Mouse (Mus musculus) adrenal gland (tissue): ENCODE data around the gene Mab21l2.

Source experiments
- intact Hi-C: fragments of 180-260 bp; cut with DNase I; formaldehyde crosslinking; loops from one replicate; pipeline ENCODE4 v1.15.1; 2025

The Mab21l2 gene

DNA sequence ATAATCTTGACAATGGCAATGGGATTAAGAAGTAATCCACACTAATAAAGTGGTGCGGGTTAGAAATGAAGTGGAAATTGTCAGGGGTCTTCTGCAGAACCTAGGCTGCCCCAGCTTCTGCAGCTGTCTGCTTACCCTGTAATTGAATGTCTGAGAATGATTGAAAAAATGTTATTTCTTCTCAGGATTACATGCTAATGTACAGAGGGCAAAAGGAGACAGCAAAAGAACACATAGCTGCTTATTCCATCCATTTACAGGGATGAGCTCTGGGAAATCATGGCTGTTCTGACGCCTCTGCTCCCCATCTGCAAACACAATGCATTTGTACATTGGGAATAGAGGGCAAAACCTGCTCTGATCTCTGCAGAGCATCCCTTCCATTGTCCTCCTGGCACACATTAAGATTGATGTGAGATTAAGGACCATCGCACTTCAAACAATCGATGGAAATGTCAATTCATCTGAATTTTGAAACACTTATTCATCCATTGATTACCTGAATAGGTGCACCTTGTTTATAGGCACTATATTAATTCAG, 7.3 kb downstream of the Mab21l2 start:
- intact Hi-C loops = no loop called here

DNA sequence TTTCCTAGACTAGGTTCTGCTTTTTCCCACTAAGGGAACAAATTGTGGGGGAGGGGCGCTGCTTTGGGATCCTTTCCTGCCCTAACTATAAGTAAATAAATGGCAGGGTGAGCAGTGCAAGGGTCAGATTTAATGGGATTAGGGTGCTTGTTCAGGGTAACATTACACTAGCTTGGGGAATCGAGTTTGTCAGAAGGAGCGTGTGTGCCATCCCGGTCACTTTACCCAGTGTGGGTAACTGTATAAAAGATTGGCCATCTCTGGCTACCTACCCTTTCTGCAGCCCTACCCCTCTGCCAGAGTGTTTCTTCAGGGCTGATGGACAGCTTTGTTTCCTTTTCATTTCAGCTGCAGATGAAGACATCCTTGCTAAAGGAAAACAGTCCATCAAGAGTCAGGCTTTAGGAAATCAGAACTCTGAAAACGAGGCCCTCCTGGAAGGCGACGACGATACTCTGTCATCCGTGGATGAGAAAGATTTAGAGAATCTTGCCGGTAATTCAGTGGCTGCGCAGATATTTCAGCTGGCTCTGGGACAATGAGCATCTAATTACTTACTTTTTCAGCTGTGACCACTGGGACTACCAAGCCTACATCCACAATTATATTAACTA, 8.8 kb downstream of the Mab21l2 start:
- intact Hi-C loops = no loop called here

DNA sequence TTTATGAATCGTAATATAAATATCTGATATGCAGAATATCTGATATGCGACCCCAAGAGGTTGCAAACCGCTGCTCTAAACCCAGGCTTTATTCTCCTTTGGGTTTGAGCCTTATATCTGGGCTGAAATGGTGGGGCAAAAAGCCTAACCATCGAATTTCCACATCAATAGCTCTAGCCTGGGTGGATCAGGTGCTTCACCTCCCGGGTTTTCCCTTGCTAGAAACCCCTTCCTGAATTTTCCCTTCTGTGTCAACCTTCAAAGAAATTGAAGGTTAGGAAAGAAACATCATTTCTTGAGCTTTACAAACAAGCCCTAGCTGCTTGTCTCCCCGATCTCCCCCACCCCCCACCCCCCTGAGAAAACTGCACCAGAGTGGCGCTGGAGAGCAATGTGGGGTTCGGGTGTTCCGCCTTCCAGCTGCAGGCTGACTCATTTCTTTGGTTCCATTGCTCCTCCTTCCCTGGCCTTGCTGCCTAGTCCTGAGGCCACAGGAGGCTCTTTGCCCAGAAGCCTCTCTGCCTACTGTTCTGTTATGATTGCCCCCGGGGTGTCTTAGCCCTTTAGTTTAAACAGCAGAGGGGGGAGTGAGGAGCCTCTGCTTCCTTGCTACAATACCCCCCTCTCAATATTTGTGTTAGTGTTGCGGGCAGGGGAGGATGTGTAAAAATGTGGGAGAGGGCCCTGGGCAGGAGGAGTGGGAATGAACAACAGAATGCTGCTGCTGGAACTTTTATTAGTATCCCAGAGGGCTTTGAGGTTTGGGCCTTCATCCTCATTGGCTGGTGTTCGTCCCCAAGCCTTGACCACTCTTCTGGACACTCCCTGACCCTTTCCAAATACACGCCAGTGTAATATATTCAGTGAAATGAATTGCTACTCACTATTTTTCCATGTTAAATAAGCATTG, 9.5 kb downstream of the Mab21l2 start:
- intact Hi-C loops = no loop called here

DNA sequence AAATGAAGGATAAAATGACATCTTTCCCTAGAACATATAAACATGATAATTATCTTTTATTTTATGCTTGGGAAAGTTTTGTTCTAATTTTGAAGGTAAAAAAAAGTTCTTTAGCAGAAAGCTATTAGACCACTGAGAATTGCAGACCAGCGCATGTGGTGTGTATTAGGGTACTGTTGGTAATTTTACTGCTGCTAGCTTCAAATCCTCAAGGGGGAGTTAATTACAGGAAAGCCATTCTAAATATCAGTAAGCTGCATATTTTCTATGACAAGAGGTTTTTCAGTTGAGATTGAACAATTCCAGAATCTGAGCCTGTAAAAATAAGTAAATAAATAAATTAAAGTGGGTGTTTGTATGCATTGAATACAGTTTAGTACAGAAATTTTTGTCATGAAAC, 11.7 kb downstream of the Mab21l2 start:
- intact Hi-C loops = no loop called here

DNA sequence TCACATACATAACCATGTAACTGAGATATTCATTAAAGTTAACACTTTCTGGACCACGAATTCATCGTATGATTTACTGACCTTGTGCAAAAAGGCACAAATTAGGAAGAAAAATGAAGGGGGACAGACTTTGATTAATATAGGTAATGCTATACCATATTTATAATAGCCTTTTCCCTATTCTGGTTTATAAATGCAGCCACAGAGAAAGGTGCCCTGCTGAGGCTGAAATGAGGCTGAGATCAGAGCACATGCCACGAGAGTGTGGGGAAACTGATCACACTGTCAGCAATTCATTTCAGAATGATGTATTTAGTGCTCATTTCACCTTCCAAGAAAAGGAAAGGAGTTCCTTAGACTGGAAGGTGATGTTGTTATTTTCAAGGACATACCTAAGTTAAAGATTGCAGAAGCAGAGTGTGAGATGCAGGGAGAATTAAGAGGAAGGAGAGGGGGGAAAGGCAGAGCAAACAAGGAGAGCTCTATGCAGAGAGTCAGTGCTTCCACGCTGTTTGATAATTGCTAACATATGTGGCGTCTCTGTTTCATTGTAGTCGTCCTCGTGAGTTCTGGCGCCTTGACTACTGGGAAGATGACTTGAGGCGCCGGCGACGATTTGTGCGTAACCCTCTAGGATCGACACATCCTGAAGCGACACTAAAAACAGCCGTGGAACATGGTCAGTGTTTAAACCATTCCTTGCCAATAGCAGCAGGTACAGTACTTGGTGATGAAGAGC, 16.7 kb downstream of the Mab21l2 start:
- intact Hi-C loops = no loop called here

DNA sequence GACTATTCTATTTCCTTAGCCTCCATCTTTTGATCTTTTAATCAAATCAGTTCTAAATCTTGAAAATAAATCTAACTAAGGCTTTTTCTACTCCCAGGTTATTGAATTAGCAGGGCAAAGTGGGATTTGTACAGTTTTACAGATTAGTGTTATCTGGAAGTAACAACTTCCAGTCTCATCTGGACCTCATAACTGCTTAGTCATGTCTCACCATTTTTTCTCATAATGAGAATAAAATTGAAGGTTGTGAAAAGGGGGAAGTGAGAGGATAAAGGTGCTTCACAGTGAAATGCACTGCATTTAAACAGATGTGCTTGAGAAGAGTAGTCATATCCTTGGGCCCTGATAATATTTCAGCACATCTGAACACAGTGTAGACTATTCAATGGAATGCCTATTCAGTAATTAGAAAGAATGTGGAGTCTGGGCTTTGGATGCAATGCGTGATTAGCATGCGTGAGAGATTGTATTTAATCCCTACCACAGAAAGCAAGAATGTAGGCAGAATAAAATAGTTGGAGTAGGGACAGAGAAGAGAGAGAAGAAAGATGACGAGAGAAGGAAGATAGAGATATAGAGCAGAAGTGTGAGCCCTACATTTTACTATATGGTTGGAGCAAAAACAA, 25.4 kb downstream of the Mab21l2 start:
- intact Hi-C loops = no loop called here

DNA sequence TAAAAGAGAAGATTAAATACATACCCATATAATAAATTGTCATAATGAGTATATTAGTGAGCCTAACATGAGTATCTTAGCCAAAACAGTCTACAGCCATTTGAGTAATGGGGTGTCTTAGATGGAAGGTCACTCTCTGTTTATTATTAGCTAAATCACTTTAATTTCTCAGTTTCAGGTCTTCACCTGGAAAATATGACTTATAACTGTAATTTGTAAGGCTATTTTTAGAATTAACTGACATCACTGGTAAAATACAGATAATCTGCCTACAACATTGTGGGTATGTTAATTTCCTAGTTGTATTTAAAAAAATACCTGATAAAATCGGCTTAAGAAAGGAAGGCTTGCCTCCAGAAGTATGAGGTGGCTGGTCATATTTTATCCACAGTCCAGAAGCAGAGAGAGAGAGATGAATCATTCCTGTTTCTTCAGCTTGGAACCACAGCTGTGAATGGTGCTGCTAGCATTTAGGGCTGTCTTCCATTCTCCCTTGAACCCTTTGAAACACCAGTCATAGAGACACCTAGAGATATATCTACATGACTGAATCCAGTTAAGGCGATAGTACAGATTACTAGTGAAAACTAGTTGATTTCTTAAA, 29.8 kb downstream of the Mab21l2 start:
- intact Hi-C loops = no loop called here

DNA sequence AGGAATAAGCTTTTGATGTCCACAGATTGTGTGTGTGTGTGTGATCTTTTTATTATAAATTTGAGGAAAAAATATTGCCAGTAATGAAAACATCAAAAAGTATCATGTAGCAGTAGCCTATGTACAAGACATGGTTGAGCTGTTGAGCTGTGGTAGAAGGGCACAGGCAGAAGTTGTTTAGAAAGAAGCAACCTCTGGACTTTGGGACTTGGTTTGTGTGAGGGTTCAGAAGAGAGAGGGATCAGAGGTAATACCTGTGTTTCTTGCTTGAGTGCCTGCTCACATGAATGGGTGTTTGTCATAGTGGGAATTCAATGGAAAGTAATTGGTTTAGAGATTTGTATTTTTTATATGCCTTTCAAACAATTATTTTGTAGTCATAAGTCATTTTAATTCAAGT, 47.8 kb downstream of the Mab21l2 start:
- intact Hi-C loops = no loop called here
